Mouse (Mus musculus): ENCODE data around the gene Cd300lf. TPM values are rescaled to one million over a fixed set of nuclear protein-coding genes. Genes with fewer than 3 reads are reported as not detected.

Cd300lf gene
- polyA plus RNA-seq, 1 experiment from 2014 or later, result 0.96 TPM

GRCm38 (mm10) chr11:115131768-115132381, 1.9 kb downstream of the Cd300lf start:
- no peaks in the 10 kb centered on the region for H3K36me3 ChIP-seq
- WGBS, result 78% methylated on average over 8 of the region's 8 CpGs
- no peak overlapping the region for H3K4me3 ChIP-seq (replicated peaks)
- no peak overlapping the region for H3K4me2 ChIP-seq (replicated peaks)
- H3K9me3 ChIP-seq (replicated peaks), result no peaks in the 10 kb centered on the region
- no peak overlapping the region for H3K9ac ChIP-seq
- H3K27ac ChIP-seq (replicated peaks), result no peak overlapping the region
- H3K4me1 ChIP-seq, result no peaks in the 10 kb centered on the region
- ATAC-seq (ENCODE audit: insufficient number of reproducible peaks, low FRiP score, low TSS enrichment, low read depth), result no peak
- H3K27me3 ChIP-seq, result no peaks in the 10 kb centered on the region

- Histone ChIP-seq H3K36me3 (no peaks in the 10 kb centered on the region), H3K4me3 (replicated peaks) (no peak overlapping the region), H3K27ac (replicated peaks) (no peak overlapping the region), H3K9ac (no peak overlapping the region), H3K9me3 (replicated peaks) (no peaks in the 10 kb centered on the region), H3K4me2 (replicated peaks) (no peak overlapping the region), H3K4me1 (no peaks in the 10 kb centered on the region), H3K27me3 (no peaks in the 10 kb centered on the region)
- WGBS, result 89% methylated on average over 13 of the region's 13 CpGs
- no peak for ATAC-seq (ENCODE audit: insufficient number of reproducible peaks, low FRiP score, low TSS enrichment, low read depth)
Observed at GRCm38 (mm10) chr11:115129508-115130126, 4.2 kb downstream of the Cd300lf start.

GRCm38 (mm10) chr11:115128483-115128882, 5.3 kb downstream of the Cd300lf start:
- H3K4me3 ChIP-seq (replicated peaks), result no peak overlapping the region
- no peaks in the 10 kb centered on the region for H3K27me3 ChIP-seq
- no peak for ATAC-seq (ENCODE audit: insufficient number of reproducible peaks, low FRiP score, low TSS enrichment, low read depth)
- no peak overlapping the region for H3K9ac ChIP-seq
- H3K4me2 ChIP-seq (replicated peaks), result no peak overlapping the region
- no peaks in the 10 kb centered on the region for H3K4me1 ChIP-seq
- no peak overlapping the region for H3K27ac ChIP-seq (replicated peaks)
- 74% methylated on average over 4 of the region's 4 CpGs for WGBS
- no peaks in the 10 kb centered on the region for H3K36me3 ChIP-seq
- no peaks in the 10 kb centered on the region for H3K9me3 ChIP-seq (replicated peaks)

GRCm38 (mm10) chr11:115119409-115119808, 14.4 kb downstream of the Cd300lf start:
- H3K9ac ChIP-seq, result no peak overlapping the region
- WGBS, result 57% methylated on average over 9 of the region's 9 CpGs
- no peak for ATAC-seq (ENCODE audit: insufficient number of reproducible peaks, low FRiP score, low TSS enrichment, low read depth)
- no peak overlapping the region for H3K4me3 ChIP-seq (replicated peaks)
- no peaks in the 10 kb centered on the region for H3K9me3 ChIP-seq (replicated peaks)
- no peak overlapping the region for H3K4me2 ChIP-seq (replicated peaks)
- H3K27me3 ChIP-seq, result no peaks in the 10 kb centered on the region
- no peaks in the 10 kb centered on the region for H3K4me1 ChIP-seq
- H3K36me3 ChIP-seq, result no peaks in the 10 kb centered on the region
- H3K27ac ChIP-seq (replicated peaks), result no peak overlapping the region

GRCm38 (mm10) chr11:115112196-115112595, 21.6 kb downstream of the Cd300lf start:
- H3K36me3 ChIP-seq, result no peaks in the 10 kb centered on the region
- H3K4me1 ChIP-seq, result no peaks in the 10 kb centered on the region; the same call in 1 of the 2 replicates
- H3K9ac ChIP-seq, result no peak overlapping the region
- no peak for ATAC-seq (ENCODE audit: insufficient number of reproducible peaks, low FRiP score, low TSS enrichment, low read depth)
- no peak overlapping the region for H3K4me2 ChIP-seq (replicated peaks)
- peaks cover 12% of the 10 kb centered on the region; the same call in 1 of the 2 replicates for H3K27me3 ChIP-seq
- 12% methylated on average over 3 of the region's 3 CpGs for WGBS
- H3K27ac ChIP-seq (replicated peaks), result no peak overlapping the region
- H3K9me3 ChIP-seq (replicated peaks), result no peaks in the 10 kb centered on the region
- no peak overlapping the region for H3K4me3 ChIP-seq (replicated peaks)

GRCm38 (mm10) chr11:115110271-115110670, 23.5 kb downstream of the Cd300lf start:
- Histone ChIP-seq H3K9ac (no peak overlapping the region), H3K4me3 (replicated peaks) (no peak overlapping the region), H3K9me3 (replicated peaks) (no peaks in the 10 kb centered on the region), H3K27me3 (peaks cover 14% of the 10 kb centered on the region), H3K4me2 (replicated peaks) (no peak overlapping the region), H3K36me3 (no peaks in the 10 kb centered on the region), H3K4me1 (no peaks in the 10 kb centered on the region; the same call in 1 of the 2 replicates), H3K27ac (replicated peaks) (no peak overlapping the region)
- WGBS, result 80% methylated on average over 5 of the region's 5 CpGs
- no peak for ATAC-seq (ENCODE audit: insufficient number of reproducible peaks, low FRiP score, low TSS enrichment, low read depth)

GRCm38 (mm10) chr11:115108176-115108575, 25.6 kb downstream of the Cd300lf start:
- ATAC-seq (ENCODE audit: insufficient number of reproducible peaks, low FRiP score, low TSS enrichment, low read depth), result no peak
- WGBS, result 72% methylated on average over 8 of the region's 8 CpGs
- H3K4me2 ChIP-seq (replicated peaks), result no peak overlapping the region
- H3K9ac ChIP-seq, result no peak overlapping the region
- H3K9me3 ChIP-seq (replicated peaks), result no peaks in the 10 kb centered on the region
- H3K27me3 ChIP-seq, result peaks cover 14% of the 10 kb centered on the region
- no peak overlapping the region for H3K27ac ChIP-seq (replicated peaks)
- no peak overlapping the region for H3K4me3 ChIP-seq (replicated peaks)
- no peaks in the 10 kb centered on the region for H3K36me3 ChIP-seq
- no peaks in the 10 kb centered on the region; the same call in 1 of the 2 replicates for H3K4me1 ChIP-seq

- peaks cover 14% of the 10 kb centered on the region for H3K27me3 ChIP-seq
- no peak for ATAC-seq (ENCODE audit: insufficient number of reproducible peaks, low FRiP score, low TSS enrichment, low read depth)
- no peaks in the 10 kb centered on the region; the same call in 1 of the 2 replicates for H3K4me1 ChIP-seq
- H3K4me3 ChIP-seq (replicated peaks), result no peak overlapping the region
- H3K36me3 ChIP-seq, result no peaks in the 10 kb centered on the region
- H3K27ac ChIP-seq (replicated peaks), result no peak overlapping the region
- no peak overlapping the region for H3K9ac ChIP-seq
- 44% methylated on average over 4 of the region's 4 CpGs for WGBS
- H3K4me2 ChIP-seq (replicated peaks), result no peak overlapping the region
- H3K9me3 ChIP-seq (replicated peaks), result no peaks in the 10 kb centered on the region
Observed at GRCm38 (mm10) chr11:115107403-115107916, 26.3 kb downstream of the Cd300lf start.

GRCm38 (mm10) chr11:115106638-115107037, 27.2 kb downstream of the Cd300lf start:
- Histone ChIP-seq H3K27ac (replicated peaks) (no peak overlapping the region), H3K4me2 (replicated peaks) (no peak overlapping the region), H3K36me3 (no peaks in the 10 kb centered on the region), H3K9me3 (replicated peaks) (no peaks in the 10 kb centered on the region), H3K4me1 (no peaks in the 10 kb centered on the region), H3K4me3 (replicated peaks) (no peak overlapping the region), H3K27me3 (peaks cover 14% of the 10 kb centered on the region), H3K9ac (no peak overlapping the region)
- 76% methylated on average over 2 of the region's 2 CpGs for WGBS
- no peak for ATAC-seq (ENCODE audit: insufficient number of reproducible peaks, low FRiP score, low TSS enrichment, low read depth)

- H3K9ac ChIP-seq, result no peak overlapping the region
- H3K4me2 ChIP-seq (replicated peaks), result no peak overlapping the region
- H3K36me3 ChIP-seq, result no peaks in the 10 kb centered on the region
- H3K27me3 ChIP-seq, result peaks cover 14% of the 10 kb centered on the region
- H3K4me3 ChIP-seq (replicated peaks), result no peak overlapping the region
- H3K9me3 ChIP-seq (replicated peaks), result no peaks in the 10 kb centered on the region
- no peak overlapping the region for H3K27ac ChIP-seq (replicated peaks)
- no peaks in the 10 kb centered on the region for H3K4me1 ChIP-seq
- WGBS, result 62% methylated on average over 8 of the region's 8 CpGs
- ATAC-seq (ENCODE audit: insufficient number of reproducible peaks, low FRiP score, low TSS enrichment, low read depth), result no peak
Observed at GRCm38 (mm10) chr11:115104769-115105563, 28.8 kb downstream of the Cd300lf start.
